Mouse (Mus musculus): ENCODE data around the gene Trex1.

DNA sequence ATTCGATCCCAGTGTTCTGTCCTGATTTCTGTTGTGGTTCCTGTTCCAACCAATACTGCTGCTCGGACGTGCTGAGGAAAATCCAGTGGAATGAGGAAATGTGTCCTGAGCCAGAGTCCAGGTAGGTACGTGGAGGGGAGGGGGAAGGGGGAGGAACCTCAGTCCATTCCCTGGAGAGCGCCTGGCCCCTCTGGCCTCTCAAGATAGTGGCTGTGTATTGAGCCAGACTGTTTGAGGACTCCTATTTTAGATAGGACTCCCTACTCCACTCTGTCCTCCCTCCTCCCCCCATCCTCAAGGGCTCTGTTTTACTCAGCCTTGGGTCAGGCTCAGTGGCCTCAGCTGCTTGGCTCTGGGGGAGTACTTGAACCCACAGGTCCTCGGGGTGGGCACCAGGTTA is 18.6 kb downstream of the Trex1 start:
- TF ChIP-seq FLI1 (IDR thresholded peaks at IDR 0.05; ENCODE audit: low read length) (no peak), GATA1 (IDR thresholded peaks at IDR 0.05; ENCODE audit: borderline replicate concordance, low read length) (no peak)
